Mouse (Mus musculus) ES-E14 (cell line): ENCODE data around the gene Socs3. TPM values are rescaled to one million over a fixed set of nuclear protein-coding genes. Genes with fewer than 3 reads are reported as not detected.

Experiments used
- DNase-seq: peaks from one replicate; pipeline ENCODE4 v3.0.0-alpha.2; 2013; ENCODE audit warnings: low read depth, low spot score
- H3K27ac ChIP-seq: 2 replicates; pipeline ENCODE4 v1.5.1; 2012; ENCODE audit warnings: low read depth, mild to moderate bottlenecking, low read length, moderate library complexity, mixed read lengths; ENCODE audit not compliant: poor library complexity, insufficient read depth, severe bottlenecking
- H3K36me3 ChIP-seq: 2 replicates; pipeline ENCODE4 v1.6.1; 2012; ENCODE audit warnings: mild to moderate bottlenecking, low read length, moderate library complexity, mixed read lengths; ENCODE audit not compliant: control insufficient read depth, poor library complexity, insufficient read depth, severe bottlenecking
- H3K4me1 ChIP-seq, 2 experiments: fragments of 150-350 bp in 1 of 2; sonication (generic) in 1 of 2; 2 replicates each; pipeline ENCODE4 v1.6.1; 2012; ENCODE audit warnings: low read length in 2 of 2, mild to moderate bottlenecking in 1 of 2, mixed read lengths in 1 of 2; ENCODE audit not compliant: control insufficient read depth in 2 of 2, insufficient read depth in 2 of 2, poor library complexity in 1 of 2
- H3K4me3 ChIP-seq, 2 experiments: fragments of 150-350 bp in 1 of 2; sonication (generic) in 1 of 2; 2 replicates each; pipeline ENCODE4 v1.5.1; 2012; ENCODE audit warnings: low read length in 2 of 2, low read depth in 1 of 2, mild to moderate bottlenecking in 1 of 2, mixed read lengths in 1 of 2; ENCODE audit not compliant: insufficient read depth in 1 of 2, poor library complexity in 1 of 2, severe bottlenecking in 1 of 2
- H3K9ac ChIP-seq: 2 replicates; pipeline ENCODE4 v1.6.1; 2012; ENCODE audit warnings: low read depth, mild to moderate bottlenecking, low read length, mixed read lengths; ENCODE audit not compliant: poor library complexity, insufficient read depth, severe bottlenecking
- H3K9me3 ChIP-seq: fragments of 150-350 bp; sonication (generic); 2 replicates; pipeline ENCODE4 v1.6.1; 2012; ENCODE audit warnings: low read depth, mild to moderate bottlenecking, low read length; ENCODE audit not compliant: control insufficient read depth, insufficient read depth
- CHD2 ChIP-seq: IDR thresholded peaks from 2 replicates; pipeline ENCODE4 v1.6.1; 2014; ENCODE audit warnings: mild to moderate bottlenecking, low read depth, low read length, inconsistent platforms
- HCFC1 ChIP-seq: IDR thresholded peaks from 2 replicates; pipeline ENCODE4 v1.6.1; 2012; ENCODE audit warnings: low read length, inconsistent platforms, borderline replicate concordance; ENCODE audit not compliant: insufficient read depth
- MAFK ChIP-seq: IDR thresholded peaks from 2 replicates; pipeline ENCODE4 v1.6.1; 2014; ENCODE audit warnings: mild to moderate bottlenecking, low read depth, low read length, inconsistent platforms; ENCODE audit not compliant: insufficient read depth
- ZC3H11A ChIP-seq: IDR thresholded peaks from 2 replicates; pipeline ENCODE4 v1.6.1; 2012; ENCODE audit warnings: low read depth, mild to moderate bottlenecking, inconsistent platforms, low read length, borderline replicate concordance
- ZNF384 ChIP-seq: IDR thresholded peaks from 2 replicates; pipeline ENCODE4 v1.6.1; 2012; ENCODE audit warnings: low read depth, low read length, inconsistent platforms
- in situ Hi-C, 2 experiments: fragments of 600-800 bp; cut with MboI; formaldehyde crosslinking; loops; one replicate each; pipeline ENCODE4 v1.15.1; 2025; ENCODE audit warnings: low sequenced_read_pairs in 2 of 2, inconsistent platforms in 1 of 2; ENCODE audit not compliant: unreplicated experiment in 2 of 2
- total RNA-seq: library from RNA; depleted of rRNA; stranded (reverse); fragments of 300-350 nt; gene quantifications from 2 replicates; pipeline ENCODE4 v1.2.3, GENCODE M21; 2012

Socs3 gene
- total RNA-seq, 1 experiment, result 69.8 TPM

DNA sequence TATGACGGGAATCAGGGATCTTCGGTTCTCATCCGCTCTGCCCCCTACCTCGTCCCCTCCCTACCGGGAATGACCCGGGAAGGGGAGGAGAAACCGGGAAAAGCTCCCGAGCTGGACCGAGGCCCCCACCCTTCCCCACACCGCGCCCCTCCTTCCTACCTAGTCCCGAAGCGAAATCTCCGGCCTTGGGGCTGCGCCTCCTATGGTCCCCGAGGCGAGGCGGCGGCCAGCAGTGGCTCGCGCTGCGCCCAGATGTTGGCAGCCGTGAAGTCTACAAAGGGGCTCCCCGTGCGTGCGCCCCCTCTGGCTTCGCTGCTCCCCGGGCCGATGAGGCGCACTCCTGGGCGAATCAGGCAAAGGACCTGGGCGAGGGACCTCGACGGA is 1.1 kb downstream of the Socs3 start:
- Histone ChIP-seq H3K9ac (peak overlapping the region; percentile 90), H3K27ac (peak overlapping the region; percentile 86), H3K4me3 (peak overlapping the region; percentile 82 to 87), H3K4me1 (peaks cover 22 to 42% of the 10 kb centered on the region in 2 experiments), H3K9me3 (no peaks in the 10 kb centered on the region), H3K36me3 (peaks cover 27% of the 10 kb centered on the region)
- TF ChIP-seq HCFC1, result no peak
- no peak for TF ChIP-seq CHD2
- no peak for TF ChIP-seq MAFK
- TF ChIP-seq ZNF384, result no peak
- no peak for TF ChIP-seq ZC3H11A
- DNase-seq, result no peak
- in situ Hi-C loops, result no loop called here

- no peak for DNase-seq
- H3K4me3 ChIP-seq, result peak overlapping the region; percentile 82 to 87
- H3K9me3 ChIP-seq, result no peaks in the 10 kb centered on the region
- in situ Hi-C loops, result no loop called here
- TF ChIP-seq HCFC1, result no peak
- TF ChIP-seq MAFK, result no peak
- peaks cover 27% of the 10 kb centered on the region for H3K36me3 ChIP-seq
- H3K4me1 ChIP-seq, result peaks cover 18 to 37% of the 10 kb centered on the region in 2 experiments
- H3K27ac ChIP-seq, result peak overlapping the region; percentile 86
- H3K9ac ChIP-seq, result peak overlapping the region; percentile 90
Measured at GRCm38 (mm10) chr11:117968016-117968671, 1.7 kb downstream of the Socs3 start.

DNA sequence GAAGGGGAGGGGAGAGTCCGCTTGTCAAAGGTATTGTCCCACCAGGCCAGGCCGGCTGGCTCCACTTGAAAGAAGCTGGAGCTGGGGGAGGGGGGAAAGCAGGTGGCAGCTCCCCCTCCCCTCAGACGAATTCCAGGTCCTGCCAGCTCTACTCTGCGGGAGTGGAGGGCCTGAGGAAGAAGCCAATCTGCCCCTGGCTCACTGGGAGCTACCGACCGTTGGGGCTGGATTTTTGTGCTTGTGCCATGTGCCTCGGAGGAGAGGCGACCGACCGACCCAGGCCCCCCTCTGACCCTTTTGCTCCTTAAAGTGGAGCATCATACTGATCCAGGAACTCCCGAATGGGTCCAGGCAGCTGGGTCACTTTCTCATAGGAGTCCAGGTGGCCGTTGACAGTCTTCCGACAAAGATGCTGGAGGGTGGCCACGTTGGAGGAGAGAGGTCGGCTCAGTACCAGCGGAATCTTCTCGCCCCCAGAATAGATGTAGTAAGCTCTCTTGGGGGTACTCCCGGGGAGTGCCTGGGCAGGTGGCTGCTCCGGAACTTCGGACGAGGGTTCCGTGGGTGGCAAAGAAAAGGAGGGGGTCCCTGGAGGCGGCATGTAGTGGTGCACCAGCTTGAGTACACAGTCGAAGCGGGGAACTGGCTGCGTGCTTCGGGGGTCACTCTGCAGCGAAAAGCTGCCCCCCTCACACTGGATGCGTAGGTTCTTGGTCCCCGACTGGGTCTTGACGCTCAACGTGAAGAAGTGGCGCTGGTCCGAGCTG is 2.4 kb downstream of the Socs3 start:
- H3K36me3 ChIP-seq, result peaks cover 27% of the 10 kb centered on the region
- in situ Hi-C loops, result no loop called here
- TF ChIP-seq HCFC1 (no peak), ZNF384 (no peak), MAFK (no peak), CHD2 (no peak), ZC3H11A (no peak)
- H3K9me3 ChIP-seq, result no peaks in the 10 kb centered on the region
- peaks cover 18 to 34% of the 10 kb centered on the region in 2 experiments for H3K4me1 ChIP-seq
- peak overlapping the region; percentile 82 to 87 for H3K4me3 ChIP-seq
- H3K27ac ChIP-seq, result peak overlapping the region; percentile 86; the same call in 1 of the 2 replicates
- DNase-seq, result no peak
- peak overlapping the region; percentile 90 for H3K9ac ChIP-seq

DNA sequence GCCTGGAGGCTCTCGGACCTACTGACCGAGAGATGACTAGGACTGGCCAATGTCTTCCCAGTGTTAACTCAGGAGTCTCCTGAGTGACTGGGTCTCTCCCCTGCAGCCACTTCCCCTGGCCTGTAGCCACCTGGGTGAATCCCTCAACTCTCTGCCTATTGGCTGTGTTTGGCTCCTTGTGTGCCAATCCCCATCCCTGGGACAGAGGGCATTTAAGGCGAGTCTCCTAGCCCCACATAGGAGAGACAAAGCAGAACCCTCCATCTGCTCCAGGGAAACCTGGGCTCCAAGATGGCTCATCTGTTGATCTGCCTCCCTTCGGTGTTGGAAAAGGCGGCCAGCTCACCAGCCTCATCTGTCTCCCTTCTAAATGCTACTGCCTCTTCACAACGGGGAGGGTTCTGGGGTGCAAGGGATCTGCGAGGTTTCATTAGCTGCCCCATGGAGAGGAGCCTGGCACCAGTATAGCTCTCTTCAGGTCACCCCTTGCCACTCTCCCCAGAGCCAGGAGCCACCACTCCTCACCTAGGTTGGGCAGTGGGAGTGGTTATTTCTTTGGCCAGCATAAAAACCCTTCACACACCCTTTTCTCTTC is 3.2 kb downstream of the Socs3 start:
- no peak for DNase-seq
- H3K36me3 ChIP-seq, result peaks cover 27% of the 10 kb centered on the region
- H3K4me3 ChIP-seq, result peak overlapping the region; percentile 82 to 87
- H3K9ac ChIP-seq, result peak overlapping the region; percentile 90; the same call in 1 of the 2 replicates
- no peak overlapping the region for H3K27ac ChIP-seq
- no peak for TF ChIP-seq ZNF384
- no peak for TF ChIP-seq MAFK
- TF ChIP-seq HCFC1, result no peak
- TF ChIP-seq CHD2, result no peak
- no peak for TF ChIP-seq ZC3H11A
- peaks cover 14 to 32% of the 10 kb centered on the region in 2 experiments; a peak in 3 of 4 replicates for H3K4me1 ChIP-seq
- in situ Hi-C loops, result no loop called here
- no peaks in the 10 kb centered on the region for H3K9me3 ChIP-seq
